Mouse (Mus musculus): ENCODE results near the gene Arl6ip5. TPM values are rescaled to one million over a fixed set of nuclear protein-coding genes. Genes with fewer than 3 reads are reported as not detected.
A peak's percentile ranks its signal among the peaks of the same experiment; 100 is the strongest.

Arl6ip5 gene
- polyA plus RNA-seq, 1 experiment from 2014 or later, result 82.7 TPM

GRCm38 (mm10) chr6:97273777-97274176, 63.3 kb downstream of the Arl6ip5 start:
- no peaks in the 10 kb centered on the region for H3K9me3 ChIP-seq
- no peak for ATAC-seq (ENCODE audit: extremely low read depth, insufficient number of reproducible peaks, low FRiP score, low TSS enrichment)
- no peak overlapping the region for H3K4me2 ChIP-seq
- H3K27me3 ChIP-seq (replicated peaks), result no peaks in the 10 kb centered on the region
- 69% methylated on average over 3 of the region's 3 CpGs for WGBS
- no peaks in the 10 kb centered on the region for H3K36me3 ChIP-seq
- H3K4me3 ChIP-seq, result no peak overlapping the region
- peaks cover 26% of the 10 kb centered on the region for H3K4me1 ChIP-seq
- H3K27ac ChIP-seq (replicated peaks), result no peak overlapping the region
- no peak overlapping the region for H3K9ac ChIP-seq

GRCm38 (mm10) chr6:97275760-97276159, 65.3 kb downstream of the Arl6ip5 start:
- no peak overlapping the region for H3K4me2 ChIP-seq

GRCm38 (mm10) chr6:97276366-97276765, 65.9 kb downstream of the Arl6ip5 start:
- Histone ChIP-seq H3K36me3 (no peaks in the 10 kb centered on the region), H3K27me3 (replicated peaks) (no peaks in the 10 kb centered on the region), H3K9ac (no peak overlapping the region), H3K4me2 (no peak overlapping the region), H3K9me3 (no peaks in the 10 kb centered on the region), H3K4me1 (peaks cover 35% of the 10 kb centered on the region), H3K4me3 (no peak overlapping the region), H3K27ac (replicated peaks) (no peak overlapping the region)
- ATAC-seq (ENCODE audit: extremely low read depth, insufficient number of reproducible peaks, low FRiP score, low TSS enrichment), result no peak
- 44% methylated on average over 4 of the region's 4 CpGs for WGBS

More at GRCm38 (mm10) chr6:97275760-97276159, 65.3 kb downstream of the Arl6ip5 start:
- Histone ChIP-seq H3K9ac (no peak overlapping the region), H3K27me3 (replicated peaks) (no peaks in the 10 kb centered on the region), H3K36me3 (no peaks in the 10 kb centered on the region), H3K4me3 (no peak overlapping the region), H3K4me1 (peaks cover 35% of the 10 kb centered on the region), H3K27ac (replicated peaks) (no peak overlapping the region), H3K9me3 (no peaks in the 10 kb centered on the region)
- WGBS, result 52% methylated on average over 4 of the region's 4 CpGs
- ATAC-seq (ENCODE audit: extremely low read depth, insufficient number of reproducible peaks, low FRiP score, low TSS enrichment), result no peak

- Histone ChIP-seq H3K27me3 (replicated peaks) (no peaks in the 10 kb centered on the region), H3K36me3 (no peaks in the 10 kb centered on the region), H3K4me1 (peaks cover 35% of the 10 kb centered on the region), H3K4me2 (no peak overlapping the region), H3K27ac (replicated peaks) (no peak overlapping the region), H3K9ac (no peak overlapping the region), H3K4me3 (no peak overlapping the region), H3K9me3 (no peaks in the 10 kb centered on the region)
- 51% methylated on average over 5 of the region's 5 CpGs for WGBS
- ATAC-seq (ENCODE audit: extremely low read depth, insufficient number of reproducible peaks, low FRiP score, low TSS enrichment), result no peak
These were observed 66.5 kb downstream of the Arl6ip5 start for GRCm38 (mm10) chr6:97276890-97277497.

- Histone ChIP-seq H3K36me3 (no peaks in the 10 kb centered on the region), H3K9ac (peak overlapping the region; percentile 69), H3K27me3 (replicated peaks) (no peaks in the 10 kb centered on the region), H3K4me3 (peak overlapping the region; percentile 41), H3K4me1 (peaks cover 33% of the 10 kb centered on the region), H3K27ac (replicated peaks) (peak overlapping the region; percentile 37), H3K4me2 (peak overlapping the region; percentile 71), H3K9me3 (no peaks in the 10 kb centered on the region)
- ATAC-seq (ENCODE audit: extremely low read depth, insufficient number of reproducible peaks, low FRiP score, low TSS enrichment), result no peak
- 2% methylated on average over 19 of the region's 19 CpGs for WGBS
These were observed 67.7 kb downstream of the Arl6ip5 start for GRCm38 (mm10) chr6:97278014-97278787.

- Histone ChIP-seq H3K4me1 (peaks cover 30% of the 10 kb centered on the region), H3K9me3 (no peaks in the 10 kb centered on the region), H3K9ac (no peak overlapping the region), H3K4me2 (peak overlapping the region; percentile 71), H3K27ac (replicated peaks) (0 out of 2 replicates have a peak overlapping the region, but pooled peaks have one; percentile 3), H3K36me3 (no peaks in the 10 kb centered on the region), H3K4me3 (no peak overlapping the region), H3K27me3 (replicated peaks) (no peaks in the 10 kb centered on the region)
- 46% methylated on average over 6 of the region's 6 CpGs for WGBS
- ATAC-seq (ENCODE audit: extremely low read depth, insufficient number of reproducible peaks, low FRiP score, low TSS enrichment), result no peak
These were observed 68.4 kb downstream of the Arl6ip5 start for GRCm38 (mm10) chr6:97278878-97279277.

Other genes with a start within 250 kb of the Arl6ip5 start
- gene Fam19a4, start 150.3 kb upstream of the Arl6ip5 start, polyA plus RNA-seq (2015; fragmentation: Nextera tagmentation; extraction: Ambion mirVana), result not detected in 2 replicates
- 11.1 and 12.6 TPM in 2 replicates for gene Eogt, start 61.5 kb upstream of the Arl6ip5 start, polyA plus RNA-seq (2015; fragmentation: Nextera tagmentation; extraction: Ambion mirVana)
- gene Tmf1, start 31.6 kb upstream of the Arl6ip5 start, polyA plus RNA-seq (2015; fragmentation: Nextera tagmentation; extraction: Ambion mirVana), result 23.6 and 25.7 TPM in 2 replicates
- gene Uba3, start 5.0 kb upstream of the Arl6ip5 start, polyA plus RNA-seq (2015; fragmentation: Nextera tagmentation; extraction: Ambion mirVana), result 68.6 and 74.0 TPM in 2 replicates
- gene Lmod3, start 42.1 kb downstream of the Arl6ip5 start, polyA plus RNA-seq (2015; fragmentation: Nextera tagmentation; extraction: Ambion mirVana), result 14.3 and 16.7 TPM in 2 replicates